Mouse (Mus musculus): ENCODE measurements around the gene Taar5. TPM values are rescaled to one million over a fixed set of nuclear protein-coding genes. Genes with fewer than 3 reads are reported as not detected.
A peak's percentile ranks its signal among the peaks of the same experiment; 100 is the strongest.

Taar5 gene
- polyA plus RNA-seq, 1 experiment from 2014 or later = not detected

GRCm38 (mm10) chr10:23959071-23959470 is 11.4 kb upstream of the Taar5 start:
- Histone ChIP-seq H3K9ac (ENCODE audit: low read depth, low read length) (no peak overlapping the region), H3K27me3 (ENCODE audit: control insufficient read depth, insufficient read depth, low read depth, low read length) (no peaks in the 10 kb centered on the region), H3K4me2 (ENCODE audit: low read length) (no peak overlapping the region), H3K4me1 (ENCODE audit: control insufficient read depth, insufficient read depth, low read length) (no peaks in the 10 kb centered on the region), H3K4me3 (ENCODE audit: low read depth, low read length) (no peak overlapping the region), H3K36me3 (ENCODE audit: control insufficient read depth, insufficient read depth, low read length) (no peaks in the 10 kb centered on the region), H3K9me3 (replicated peaks; ENCODE audit: control insufficient read depth, low read length, poor library complexity, severe bottlenecking) (no peaks in the 10 kb centered on the region), H3K27ac (ENCODE audit: low read length) (no peak overlapping the region)
- WGBS = 69% methylated on average over 3 of the region's 3 CpGs
- no peak for ATAC-seq

- WGBS = 96% methylated on average over 13 of the region's 13 CpGs
Observed at GRCm38 (mm10) chr10:23960444-23960915, 10.0 kb upstream of the Taar5 start, which contains the start of gene Taar4. TSS of gene Taar4 (plus strand) at chr10:23960494.

GRCm38 (mm10) chr10:23963444-23963843 is 7.1 kb upstream of the Taar5 start:
- Histone ChIP-seq H3K4me1 (ENCODE audit: control insufficient read depth, insufficient read depth, low read length) (no peaks in the 10 kb centered on the region), H3K4me3 (ENCODE audit: low read depth, low read length) (no peak overlapping the region), H3K27ac (ENCODE audit: low read length) (no peak overlapping the region), H3K9ac (ENCODE audit: low read depth, low read length) (no peak overlapping the region), H3K4me2 (ENCODE audit: low read length) (no peak overlapping the region), H3K36me3 (ENCODE audit: control insufficient read depth, insufficient read depth, low read length) (no peaks in the 10 kb centered on the region), H3K9me3 (replicated peaks; ENCODE audit: control insufficient read depth, low read length, poor library complexity, severe bottlenecking) (no peaks in the 10 kb centered on the region), H3K27me3 (ENCODE audit: control insufficient read depth, insufficient read depth, low read depth, low read length) (no peaks in the 10 kb centered on the region)
- no peak for ATAC-seq
- WGBS = 56% methylated on average over 3 of the region's 3 CpGs

More at GRCm38 (mm10) chr10:23960444-23960915, 10.0 kb upstream of the Taar5 start, which contains the start of gene Taar4:
- ATAC-seq = no peak
- no peak within 1 kb of the TSS for H3K4me2 ChIP-seq (ENCODE audit: low read length)
- no peaks in the 10 kb centered on the region for H3K4me1 ChIP-seq (ENCODE audit: control insufficient read depth, insufficient read depth, low read length)
- H3K9me3 ChIP-seq (replicated peaks; ENCODE audit: control insufficient read depth, low read length, poor library complexity, severe bottlenecking) = no peaks in the 10 kb centered on the region
- no peaks in the 10 kb centered on the region for H3K36me3 ChIP-seq (ENCODE audit: control insufficient read depth, insufficient read depth, low read length)
- no peak within 1 kb of the TSS for H3K4me3 ChIP-seq (ENCODE audit: low read depth, low read length)
- no peak within 1 kb of the TSS for H3K27ac ChIP-seq (ENCODE audit: low read length)
- H3K27me3 ChIP-seq (ENCODE audit: control insufficient read depth, insufficient read depth, low read depth, low read length) = no peaks in the 10 kb centered on the region
- no peak within 1 kb of the TSS for H3K9ac ChIP-seq (ENCODE audit: low read depth, low read length)

GRCm38 (mm10) chr10:23964921-23965610 is 5.4 kb upstream of the Taar5 start:
- ATAC-seq = no peak
- no peak overlapping the region for H3K4me3 ChIP-seq (ENCODE audit: low read depth, low read length)
- H3K36me3 ChIP-seq (ENCODE audit: control insufficient read depth, insufficient read depth, low read length) = no peaks in the 10 kb centered on the region
- H3K27me3 ChIP-seq (ENCODE audit: control insufficient read depth, insufficient read depth, low read depth, low read length) = no peaks in the 10 kb centered on the region
- 96% methylated on average over 6 of the region's 6 CpGs for WGBS
- no peaks in the 10 kb centered on the region for H3K4me1 ChIP-seq (ENCODE audit: control insufficient read depth, insufficient read depth, low read length)
- no peaks in the 10 kb centered on the region for H3K9me3 ChIP-seq (replicated peaks; ENCODE audit: control insufficient read depth, low read length, poor library complexity, severe bottlenecking)
- no peak overlapping the region for H3K4me2 ChIP-seq (ENCODE audit: low read length)
- no peak overlapping the region for H3K9ac ChIP-seq (ENCODE audit: low read depth, low read length)
- H3K27ac ChIP-seq (ENCODE audit: low read length) = no peak overlapping the region

GRCm38 (mm10) chr10:23971256-23971655 is 750 bp downstream of the Taar5 start:
- ATAC-seq = no peak

GRCm38 (mm10) chr10:23977958-23978357 is 7.5 kb downstream of the Taar5 start:
- Histone ChIP-seq H3K36me3 (ENCODE audit: control insufficient read depth, insufficient read depth, low read length) (no peaks in the 10 kb centered on the region), H3K27me3 (ENCODE audit: control insufficient read depth, insufficient read depth, low read depth, low read length) (no peaks in the 10 kb centered on the region), H3K9ac (ENCODE audit: low read depth, low read length) (no peak overlapping the region), H3K4me1 (ENCODE audit: control insufficient read depth, insufficient read depth, low read length) (0 out of 2 replicates have a peak, but pooled peaks cover 2% of the 10 kb centered on the region), H3K4me3 (ENCODE audit: low read depth, low read length) (no peak overlapping the region), H3K27ac (ENCODE audit: low read length) (no peak overlapping the region), H3K9me3 (replicated peaks; ENCODE audit: control insufficient read depth, low read length, poor library complexity, severe bottlenecking) (no peaks in the 10 kb centered on the region), H3K4me2 (ENCODE audit: low read length) (no peak overlapping the region)
- WGBS = 35% methylated on average over 4 of the region's 4 CpGs
- no peak for ATAC-seq

More at GRCm38 (mm10) chr10:23971256-23971655, 750 bp downstream of the Taar5 start:
- H3K27ac ChIP-seq (ENCODE audit: low read length) = no peak overlapping the region
- H3K27me3 ChIP-seq (ENCODE audit: control insufficient read depth, insufficient read depth, low read depth, low read length) = no peaks in the 10 kb centered on the region
- H3K4me2 ChIP-seq (ENCODE audit: low read length) = no peak overlapping the region
- no peak overlapping the region for H3K4me3 ChIP-seq (ENCODE audit: low read depth, low read length)
- H3K36me3 ChIP-seq (ENCODE audit: control insufficient read depth, insufficient read depth, low read length) = no peaks in the 10 kb centered on the region
- no peak overlapping the region for H3K9ac ChIP-seq (ENCODE audit: low read depth, low read length)
- H3K9me3 ChIP-seq (replicated peaks; ENCODE audit: control insufficient read depth, low read length, poor library complexity, severe bottlenecking) = no peaks in the 10 kb centered on the region
- 73% methylated on average over 5 of the region's 5 CpGs for WGBS
- H3K4me1 ChIP-seq (ENCODE audit: control insufficient read depth, insufficient read depth, low read length) = no peaks in the 10 kb centered on the region

- Histone ChIP-seq H3K27me3 (ENCODE audit: control insufficient read depth, insufficient read depth, low read depth, low read length) (no peaks in the 10 kb centered on the region), H3K4me3 (ENCODE audit: low read depth, low read length) (no peak overlapping the region), H3K9me3 (replicated peaks; ENCODE audit: control insufficient read depth, low read length, poor library complexity, severe bottlenecking) (no peaks in the 10 kb centered on the region), H3K36me3 (ENCODE audit: control insufficient read depth, insufficient read depth, low read length) (no peaks in the 10 kb centered on the region), H3K27ac (ENCODE audit: low read length) (no peak overlapping the region), H3K4me2 (ENCODE audit: low read length) (no peak overlapping the region), H3K9ac (ENCODE audit: low read depth, low read length) (no peak overlapping the region), H3K4me1 (ENCODE audit: control insufficient read depth, insufficient read depth, low read length) (0 out of 2 replicates have a peak, but pooled peaks cover 2% of the 10 kb centered on the region)
- ATAC-seq = peak; percentile 82
- 45% methylated on average over 16 of the region's 16 CpGs for WGBS
Observed at GRCm38 (mm10) chr10:23978901-23979705, 8.6 kb downstream of the Taar5 start.

- WGBS = 78% methylated on average over 8 of the region's 8 CpGs
- H3K27ac ChIP-seq (ENCODE audit: low read length) = no peak within 1 kb of the TSS
- no peaks in the 10 kb centered on the region; the same call in 1 of the 2 replicates for H3K9me3 ChIP-seq (replicated peaks; ENCODE audit: control insufficient read depth, low read length, poor library complexity, severe bottlenecking)
- H3K4me3 ChIP-seq (ENCODE audit: low read depth, low read length) = no peak within 1 kb of the TSS
- no peak within 1 kb of the TSS for H3K4me2 ChIP-seq (ENCODE audit: low read length)
- no peaks in the 10 kb centered on the region for H3K4me1 ChIP-seq (ENCODE audit: control insufficient read depth, insufficient read depth, low read length)
- no peak for ATAC-seq
- H3K9ac ChIP-seq (ENCODE audit: low read depth, low read length) = no peak within 1 kb of the TSS
- H3K27me3 ChIP-seq (ENCODE audit: control insufficient read depth, insufficient read depth, low read depth, low read length) = no peaks in the 10 kb centered on the region
- H3K36me3 ChIP-seq (ENCODE audit: control insufficient read depth, insufficient read depth, low read length) = no peaks in the 10 kb centered on the region
Observed at GRCm38 (mm10) chr10:23985546-23985945, 15.0 kb downstream of the Taar5 start, which contains the start of gene Taar6. TSS of gene Taar6 (minus strand) at chr10:23985646.

- 76% methylated on average over 5 of the region's 5 CpGs for WGBS
Observed at GRCm38 (mm10) chr10:23986419-23986818, 15.9 kb downstream of the Taar5 start.

More at GRCm38 (mm10) chr10:23986419-23986818, 15.9 kb downstream of the Taar5 start:
- Histone ChIP-seq H3K9me3 (replicated peaks; ENCODE audit: control insufficient read depth, low read length, poor library complexity, severe bottlenecking) (no peaks in the 10 kb centered on the region; the same call in 1 of the 2 replicates), H3K27me3 (ENCODE audit: control insufficient read depth, insufficient read depth, low read depth, low read length) (no peaks in the 10 kb centered on the region), H3K9ac (ENCODE audit: low read depth, low read length) (no peak overlapping the region), H3K27ac (ENCODE audit: low read length) (no peak overlapping the region), H3K4me3 (ENCODE audit: low read depth, low read length) (no peak overlapping the region), H3K36me3 (ENCODE audit: control insufficient read depth, insufficient read depth, low read length) (no peaks in the 10 kb centered on the region), H3K4me1 (ENCODE audit: control insufficient read depth, insufficient read depth, low read length) (no peaks in the 10 kb centered on the region), H3K4me2 (ENCODE audit: low read length) (no peak overlapping the region)
- ATAC-seq = no peak

Measured in midbrain, embryonic 16.5 days (tissue).